Mouse (Mus musculus) hindbrain, embryonic 11.5 days (tissue): ENCODE results near the gene Uck2. TPM values are rescaled to one million over a fixed set of nuclear protein-coding genes. Genes with fewer than 3 reads are reported as not detected.

Source experiments
- ATAC-seq: fragments of 200-750 bp; cut with Nextera tagmentation; 2 replicates; pipeline ENCODE4 v1.8.0; 2017; ENCODE audit warnings: mild to moderate bottlenecking, moderate TSS enrichment, moderate library complexity; ENCODE audit not compliant: low FRiP score
- DNase-seq: peaks from one replicate; pipeline ENCODE4 v3.0.0-alpha.2; 2015; ENCODE audit warnings: low spot score
- H3K27ac ChIP-seq: fragments of 300-500 bp; sonication (generic); 2 replicates; pipeline ENCODE4 v1.5.1; 2014; ENCODE audit warnings: mild to moderate bottlenecking, low read depth, low read length
- H3K27me3 ChIP-seq: fragments of 300-500 bp; sonication (generic); 2 replicates; pipeline ENCODE4 v1.6.1; 2014; ENCODE audit warnings: mild to moderate bottlenecking, low read length, moderate library complexity, mixed read lengths; ENCODE audit not compliant: control insufficient read depth, insufficient read depth
- H3K36me3 ChIP-seq: fragments of 300-500 bp; sonication (generic); 2 replicates; pipeline ENCODE4 v1.6.1; 2014; ENCODE audit warnings: mild to moderate bottlenecking, low read length, moderate library complexity, mixed read lengths; ENCODE audit not compliant: control insufficient read depth, insufficient read depth
- H3K4me1 ChIP-seq: fragments of 300-500 bp; sonication (generic); replicated peaks from 2 replicates; pipeline ENCODE4 v1.6.1; 2014; ENCODE audit warnings: low read length, mixed read lengths; ENCODE audit not compliant: control insufficient read depth, insufficient read depth
- H3K4me2 ChIP-seq: fragments of 300-500 bp; sonication (generic); replicated peaks from 2 replicates; pipeline ENCODE4 v1.6.1; 2014; ENCODE audit warnings: mild to moderate bottlenecking, low read depth, low read length
- H3K4me3 ChIP-seq: fragments of 300-500 bp; sonication (generic); 2 replicates; pipeline ENCODE4 v1.5.1; 2014; ENCODE audit warnings: low read depth, low read length
- H3K9ac ChIP-seq: fragments of 300-500 bp; sonication (generic); 2 replicates; pipeline ENCODE4 v1.6.1; 2014; ENCODE audit warnings: low read depth, low read length
- H3K9me3 ChIP-seq: fragments of 300-500 bp; sonication (generic); 2 replicates; pipeline ENCODE4 v1.6.1; 2016; ENCODE audit warnings: low read length; ENCODE audit not compliant: control insufficient read depth
- WGBS: fragments of 180-500 bp; shearing (Covaris S2); extraction: QIAGEN DNeasy Blood & Tissue Kit; methylation state at CpG from one replicate; pipeline ENCODE4 v1.1.7; 2014; 5-methylcytosine and 5-hydroxymethylcytosine counted together
- polyA plus RNA-seq: library from polyadenylated mRNA; unstranded; fragments of >200 nt; fragmentation: Nextera tagmentation; extraction: Ambion mirVana; gene quantifications from 2 replicates; pipeline ENCODE4 v1.2.1, GENCODE M21; 2014

Uck2 gene
- polyA plus RNA-seq, 1 experiment from 2014 or later, result 116 TPM

DNA sequence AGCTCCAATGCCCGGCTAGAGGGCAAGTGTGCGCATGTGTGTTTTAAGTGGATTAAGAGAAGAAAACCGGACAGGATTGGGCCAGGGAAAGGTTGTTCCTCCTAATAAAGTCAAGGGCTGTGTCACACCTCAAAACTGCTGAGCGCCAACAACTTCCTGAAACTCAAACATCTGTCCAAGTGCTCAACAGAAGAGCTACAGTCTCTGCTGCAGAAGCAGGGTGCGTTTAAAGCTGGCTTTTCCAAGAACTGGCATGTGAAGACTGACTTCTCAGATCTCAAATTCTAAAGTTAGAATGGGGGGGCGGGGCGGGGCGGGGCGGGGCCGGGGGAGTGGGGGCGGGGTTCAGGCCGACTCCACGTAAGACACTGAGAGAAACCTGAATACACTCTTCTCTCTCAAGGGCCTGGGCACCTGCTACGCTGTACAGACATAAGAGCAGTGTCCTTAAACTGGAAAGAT is 15.7 kb downstream of the Uck2 start:
- Histone ChIP-seq H3K9ac (no peak overlapping the region), H3K4me3 (no peak overlapping the region), H3K9me3 (no peaks in the 10 kb centered on the region), H3K4me1 (peaks cover 9% of the 10 kb centered on the region), H3K27me3 (no peaks in the 10 kb centered on the region), H3K36me3 (no peaks in the 10 kb centered on the region), H3K4me2 (no peak overlapping the region), H3K27ac (no peak overlapping the region)
- no peak for ATAC-seq
- no peak for DNase-seq
- WGBS, result 49% methylated on average over 12 of the region's 14 CpGs

DNA sequence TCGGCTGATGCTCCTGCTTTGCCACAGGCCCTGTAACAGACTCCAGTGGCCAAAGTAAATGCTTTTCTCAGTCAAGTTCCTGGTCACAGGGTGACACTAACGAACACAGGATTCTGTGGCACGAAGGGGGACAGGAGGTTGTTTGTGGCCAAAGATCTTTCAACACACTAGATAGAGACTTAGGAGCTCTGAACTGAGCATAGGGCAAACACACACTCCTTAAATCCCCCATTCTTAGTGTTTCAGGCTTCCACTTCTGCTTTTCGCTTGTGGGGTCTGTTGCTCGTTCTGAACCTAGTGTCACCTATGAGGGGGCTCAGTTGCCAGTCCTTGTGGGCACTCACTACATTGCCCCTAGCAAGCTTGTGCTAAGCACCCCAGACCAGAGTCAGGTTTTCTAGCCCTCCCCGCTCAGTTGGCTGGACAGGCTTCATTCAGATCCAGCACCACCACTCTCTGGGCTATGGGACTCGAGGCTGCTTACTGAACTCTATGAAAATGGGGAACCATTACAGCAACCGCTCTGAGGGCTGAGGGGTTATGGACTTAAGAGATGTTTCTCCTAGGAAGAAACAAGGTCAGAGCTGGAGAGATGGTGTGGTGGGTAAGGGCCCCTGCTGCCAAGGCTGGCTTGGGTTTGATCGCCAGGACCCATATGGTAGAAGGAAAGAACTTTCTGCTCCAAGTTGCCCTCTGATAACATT is 16.6 kb downstream of the Uck2 start:
- WGBS, result 90% methylated on average over 9 of the region's 9 CpGs

GRCm38 (mm10) chr1:167266720-167267119 is 18.4 kb downstream of the Uck2 start:
- no peak for DNase-seq
- Histone ChIP-seq H3K27ac (no peak overlapping the region), H3K36me3 (no peaks in the 10 kb centered on the region), H3K9me3 (no peaks in the 10 kb centered on the region), H3K4me1 (peaks cover 13% of the 10 kb centered on the region), H3K9ac (no peak overlapping the region), H3K4me2 (no peak overlapping the region), H3K4me3 (no peak overlapping the region), H3K27me3 (no peaks in the 10 kb centered on the region)
- no peak for ATAC-seq
- 88% methylated on average over 3 of the region's 3 CpGs for WGBS

More for the DNA sequence above, 16.6 kb downstream of the Uck2 start:
- Histone ChIP-seq H3K27ac (no peak overlapping the region), H3K9me3 (no peaks in the 10 kb centered on the region), H3K4me1 (peaks cover 9% of the 10 kb centered on the region), H3K4me3 (no peak overlapping the region), H3K36me3 (no peaks in the 10 kb centered on the region), H3K4me2 (no peak overlapping the region), H3K9ac (no peak overlapping the region), H3K27me3 (no peaks in the 10 kb centered on the region)
- ATAC-seq, result no peak
- no peak for DNase-seq

- ATAC-seq, result no peak
- Histone ChIP-seq H3K4me2 (no peak overlapping the region; the same call in 1 of the 2 replicates), H3K27me3 (no peaks in the 10 kb centered on the region), H3K4me3 (no peak overlapping the region), H3K27ac (no peak overlapping the region), H3K36me3 (no peaks in the 10 kb centered on the region), H3K4me1 (0 out of 2 replicates have a peak, but pooled peaks cover 6% of the 10 kb centered on the region), H3K9ac (no peak overlapping the region), H3K9me3 (no peaks in the 10 kb centered on the region)
- no peak for DNase-seq
- 76% methylated on average over 4 of the region's 4 CpGs for WGBS
Observed at GRCm38 (mm10) chr1:167265366-167265765, 19.8 kb downstream of the Uck2 start.

DNA sequence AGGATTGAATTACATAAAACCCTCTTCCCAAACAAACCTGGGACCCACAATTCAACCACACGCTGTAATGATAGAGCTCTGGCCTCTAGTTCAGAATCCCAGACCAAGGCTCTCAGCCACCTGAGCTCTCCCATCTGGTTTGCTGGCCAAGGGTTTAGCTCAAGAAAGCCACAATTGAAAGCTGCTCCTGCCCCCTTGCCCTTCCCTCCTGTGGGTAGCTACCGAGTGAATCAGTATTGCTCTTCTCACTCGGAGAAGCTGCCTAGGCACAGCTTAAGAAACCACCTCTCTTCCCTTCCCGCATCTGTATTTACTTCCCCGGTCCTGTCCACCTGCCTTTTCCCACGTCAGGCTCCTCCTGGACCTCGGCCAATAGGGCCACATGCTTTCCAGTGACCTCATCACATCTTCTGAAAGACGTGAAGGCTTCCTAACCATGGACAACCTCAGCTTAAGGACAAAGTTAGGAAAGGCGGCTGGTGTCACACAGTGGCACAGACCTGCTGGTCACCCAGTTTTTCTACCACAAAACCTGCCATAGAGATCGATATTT is 22.6 kb downstream of the Uck2 start:
- Histone ChIP-seq H3K4me2 (no peak overlapping the region), H3K36me3 (no peaks in the 10 kb centered on the region), H3K4me1 (0 out of 2 replicates have a peak, but pooled peaks cover 3% of the 10 kb centered on the region), H3K9ac (no peak overlapping the region), H3K27ac (no peak overlapping the region), H3K4me3 (no peak overlapping the region), H3K9me3 (no peaks in the 10 kb centered on the region), H3K27me3 (no peaks in the 10 kb centered on the region)
- DNase-seq, result no peak
- WGBS, result 77% methylated on average over 10 of the region's 10 CpGs
- no peak for ATAC-seq

DNA sequence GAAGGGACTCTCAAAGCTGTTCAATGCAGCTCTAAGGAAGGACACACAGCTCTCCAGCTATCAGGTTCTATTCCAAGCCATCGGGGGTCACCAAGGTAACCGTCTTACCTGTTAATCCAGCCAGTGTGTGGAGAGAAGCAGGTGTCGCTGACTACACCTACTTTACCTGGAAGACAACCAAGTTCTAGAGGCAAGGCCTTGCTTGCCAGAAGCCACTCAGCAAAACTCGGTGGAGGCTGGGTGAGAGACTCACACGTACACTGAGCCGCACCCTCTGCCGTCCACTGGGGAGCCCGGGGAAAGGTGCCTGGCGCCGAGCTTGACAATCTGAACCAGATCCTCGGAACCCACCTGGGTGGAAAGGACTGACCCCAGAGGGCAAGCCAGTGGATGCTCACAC is 23.4 kb downstream of the Uck2 start:
- no peak overlapping the region for H3K9ac ChIP-seq
- no peak overlapping the region for H3K4me2 ChIP-seq
- H3K27me3 ChIP-seq, result no peaks in the 10 kb centered on the region
- no peak overlapping the region for H3K4me3 ChIP-seq
- DNase-seq (no peak), ATAC-seq (no peak)
- H3K27ac ChIP-seq, result no peak overlapping the region
- H3K4me1 ChIP-seq, result 0 out of 2 replicates have a peak, but pooled peaks cover 3% of the 10 kb centered on the region
- no peaks in the 10 kb centered on the region for H3K9me3 ChIP-seq
- 91% methylated on average over 11 of the region's 11 CpGs for WGBS
- H3K36me3 ChIP-seq, result no peaks in the 10 kb centered on the region

- DNase-seq (no peak), ATAC-seq (no peak)
- Histone ChIP-seq H3K9ac (no peak overlapping the region), H3K27me3 (no peaks in the 10 kb centered on the region), H3K4me1 (0 out of 2 replicates have a peak, but pooled peaks cover 3% of the 10 kb centered on the region), H3K9me3 (no peaks in the 10 kb centered on the region), H3K4me2 (no peak overlapping the region), H3K4me3 (no peak overlapping the region), H3K27ac (no peak overlapping the region), H3K36me3 (no peaks in the 10 kb centered on the region)
- WGBS, result 77% methylated on average over 10 of the region's 10 CpGs
Observed at GRCm38 (mm10) chr1:167259702-167260101, 25.4 kb downstream of the Uck2 start.

DNA sequence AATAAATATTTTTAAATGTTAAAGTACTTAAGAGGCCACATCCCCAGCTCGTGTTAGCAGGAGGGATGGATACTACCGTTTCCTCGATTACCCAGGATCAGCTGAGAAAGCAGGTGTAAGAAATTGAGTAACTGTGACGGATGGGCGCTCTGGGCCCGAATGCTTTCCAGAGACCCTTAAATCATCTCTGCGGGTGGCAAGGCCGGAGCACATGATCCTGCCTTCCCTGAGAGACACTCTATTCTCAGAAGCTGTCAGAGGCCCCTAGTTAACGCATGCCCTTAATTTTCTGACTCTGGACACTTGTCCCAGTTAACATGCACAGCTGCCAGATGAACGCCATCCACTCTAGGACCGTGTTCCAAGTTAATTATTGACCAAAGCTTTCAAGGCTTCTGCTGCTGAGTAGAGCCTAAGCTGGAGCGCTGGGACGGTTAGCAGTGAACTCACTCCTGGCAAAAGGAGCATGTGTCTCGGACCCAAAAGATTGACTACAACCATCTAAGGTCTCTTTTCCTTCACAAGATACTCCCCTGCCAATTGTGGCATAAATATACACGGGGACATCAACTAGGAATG is 28.3 kb downstream of the Uck2 start:
- WGBS, result 59% methylated on average over 15 of the region's 15 CpGs
- DNase-seq, result no peak
- Histone ChIP-seq H3K4me3 (no peak overlapping the region), H3K9ac (no peak overlapping the region), H3K27ac (no peak overlapping the region), H3K36me3 (no peaks in the 10 kb centered on the region), H3K9me3 (no peaks in the 10 kb centered on the region), H3K27me3 (no peaks in the 10 kb centered on the region), H3K4me2 (no peak overlapping the region), H3K4me1 (no peaks in the 10 kb centered on the region)
- ATAC-seq, result no peak

- no peak overlapping the region for H3K4me3 ChIP-seq
- H3K9ac ChIP-seq, result no peak overlapping the region
- DNase-seq (no peak), ATAC-seq (no peak)
- H3K4me1 ChIP-seq, result no peaks in the 10 kb centered on the region
- no peak overlapping the region for H3K27ac ChIP-seq
- H3K4me2 ChIP-seq, result no peak overlapping the region
- no peaks in the 10 kb centered on the region for H3K36me3 ChIP-seq
- H3K27me3 ChIP-seq, result no peaks in the 10 kb centered on the region
- no peaks in the 10 kb centered on the region for H3K9me3 ChIP-seq
- 95% methylated on average over 12 of the region's 12 CpGs for WGBS
Observed at GRCm38 (mm10) chr1:167253579-167253978, 31.5 kb downstream of the Uck2 start.
